Mouse (Mus musculus): ENCODE results near the gene Vmn1r29.

DNA sequence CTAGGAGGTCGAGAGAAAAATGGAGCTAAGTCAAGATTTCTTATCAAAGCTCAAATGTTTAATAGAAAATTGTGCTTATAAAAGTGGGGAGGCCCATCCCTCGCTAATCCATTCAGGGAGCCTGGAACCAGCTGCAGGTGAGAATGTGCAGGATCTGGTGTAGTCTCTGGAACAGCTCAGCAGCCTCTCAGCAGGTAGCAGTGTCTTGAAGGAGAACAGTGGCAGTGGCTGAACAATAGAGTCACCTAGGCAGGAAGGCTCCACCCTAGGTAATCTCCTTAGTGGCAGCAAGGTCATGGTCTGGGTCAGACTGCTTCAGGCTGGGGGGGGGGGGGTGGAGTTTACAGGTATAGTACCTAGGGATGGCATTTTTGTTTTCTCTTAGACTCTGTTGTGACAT is 9.1 kb upstream of the Vmn1r29 start:
- TF ChIP-seq CTCF (IDR thresholded peaks at IDR 0.05; ENCODE audit: control insufficient read depth, insufficient read depth, insufficient replicate concordance, low read depth, low read length) (no peak), POLR2A (IDR thresholded peaks at IDR 0.05; ENCODE audit: control insufficient read depth, low read depth, low read length) (no peak)
